Mouse (Mus musculus) G1E (cell line): ENCODE data around the gene Dstyk.

Experiments
- CTCF ChIP-seq: IDR thresholded peaks from 2 replicates; pipeline ENCODE4 v1.5.1; 2012; ENCODE audit warnings: low read depth, low read length, inconsistent platforms, mixed read lengths
- POLR2AphosphoS5 ChIP-seq: IDR thresholded peaks from 2 replicates; pipeline ENCODE4 v1.6.1; 2012; ENCODE audit warnings: low read depth, low read length, inconsistent platforms; ENCODE audit not compliant: insufficient replicate concordance

DNA sequence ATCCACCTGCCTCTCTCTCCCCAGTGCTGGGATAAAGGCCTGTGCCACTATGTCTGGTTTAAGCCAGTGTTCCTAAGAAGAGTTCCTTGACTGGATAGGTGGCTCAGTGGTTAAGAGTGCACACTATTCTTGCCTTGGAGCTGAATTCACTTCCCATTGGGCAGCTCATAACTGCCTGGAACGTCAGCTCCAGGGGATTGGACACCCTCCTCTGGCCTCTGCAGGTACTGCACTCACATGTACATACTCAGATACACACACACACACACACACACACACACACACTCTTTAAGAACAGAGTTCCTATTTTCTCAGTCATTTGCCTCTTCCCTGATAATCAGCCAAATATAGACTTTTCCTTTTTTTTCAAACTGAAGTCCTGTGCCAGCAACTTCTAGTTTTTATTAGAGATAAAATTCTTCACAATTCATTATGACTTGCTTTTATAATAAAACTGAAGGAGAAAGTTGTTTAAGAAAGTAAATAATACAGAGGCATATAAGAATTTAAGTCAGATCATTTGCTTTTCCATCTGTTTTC lies 23.6 kb downstream of the Dstyk start:
- TF ChIP-seq POLR2AphosphoS5 (no peak), CTCF (no peak)
